Mouse (Mus musculus) thymus, adult 2 months (tissue): ENCODE measurements around the gene Ncaph.

Source experiments
- CTCF ChIP-seq: fragments of 200-500 bp; IDR thresholded peaks from 2 replicates; pipeline ENCODE4 v1.5.1; 2012; ENCODE audit warnings: mild to moderate bottlenecking, control low read depth, low read length, moderate library complexity, borderline replicate concordance; ENCODE audit not compliant: control insufficient read depth, poor library complexity, insufficient read depth; ENCODE audit errors: extremely low read depth
- POLR2A ChIP-seq: fragments of 200-500 bp; IDR thresholded peaks from 2 replicates; pipeline ENCODE4 v1.6.1; 2012; ENCODE audit warnings: mild to moderate bottlenecking, low read length, control low read depth, moderate library complexity; ENCODE audit not compliant: control insufficient read depth, poor library complexity, insufficient read depth; ENCODE audit errors: extremely low read depth

DNA sequence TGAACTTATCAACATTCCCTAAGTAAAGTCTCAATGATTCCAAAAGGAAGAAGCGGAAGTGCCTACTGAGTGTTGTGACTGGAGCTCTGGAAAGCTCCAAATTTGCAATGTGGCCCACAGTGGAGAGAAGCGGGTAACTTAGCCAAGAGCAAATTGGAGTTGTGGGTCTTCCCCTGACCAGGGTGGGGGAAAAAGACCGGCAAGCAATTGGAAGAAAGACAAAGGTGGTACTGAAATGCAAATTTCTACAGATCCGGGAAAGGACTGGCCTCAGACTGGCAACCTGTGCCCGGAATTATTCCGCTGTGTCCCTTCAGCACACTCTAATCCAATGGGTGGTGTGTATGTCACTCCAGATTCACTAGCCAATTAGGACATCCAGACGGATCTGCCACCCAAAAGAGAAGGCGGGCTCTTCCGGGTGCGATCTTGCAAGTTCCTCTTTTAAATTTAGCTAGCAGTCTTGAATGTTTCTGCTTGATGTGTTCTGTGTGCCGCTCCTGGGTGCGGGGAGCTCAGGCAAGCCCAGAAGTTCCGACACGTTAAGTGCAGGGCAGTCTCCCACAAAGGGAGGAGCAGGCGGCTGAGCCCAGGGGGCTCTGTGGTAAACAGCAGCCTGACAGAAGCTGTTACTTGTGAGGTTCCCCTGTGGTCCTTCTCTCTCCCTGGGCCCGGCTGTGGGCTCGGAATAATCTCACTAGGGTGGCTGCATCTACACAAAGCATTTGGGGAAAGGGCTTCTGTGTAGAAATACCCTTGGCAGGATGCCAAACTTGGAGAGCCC is 49.0 kb upstream of the Ncaph start:
- TF ChIP-seq CTCF (no peak), POLR2A (no peak)
